Mouse (Mus musculus): ENCODE results near the gene Cmtm2a. TPM values are rescaled to one million over a fixed set of nuclear protein-coding genes. Genes with fewer than 3 reads are reported as not detected.
A peak's percentile ranks its signal among the peaks of the same experiment; 100 is the strongest.
"Not testable (repeated sequence)": the region's sequence is repeated elsewhere in the genome, so short reads cannot be mapped to it uniquely, and the experiment has no call there.

Gene Cmtm2a
- total RNA-seq, 2 experiments from 2014 or later = not detected

- not testable (repeated sequence) for ATAC-seq (replicated peaks; ENCODE audit: low FRiP score, poor library complexity, severe bottlenecking)
Measured at GRCm38 (mm10) chr8:104302536-104302935, 9.6 kb upstream of the Cmtm2a start.

- ATAC-seq (replicated peaks; ENCODE audit: low FRiP score, poor library complexity, severe bottlenecking) = not testable (repeated sequence)
Measured at GRCm38 (mm10) chr8:104301577-104301976, 8.6 kb upstream of the Cmtm2a start.

GRCm38 (mm10) chr8:104294396-104294795, 1.4 kb upstream of the Cmtm2a start:
- ATAC-seq (replicated peaks; ENCODE audit: low FRiP score, poor library complexity, severe bottlenecking) = no peak

GRCm38 (mm10) chr8:104268937-104269440, 24.0 kb downstream of the Cmtm2a start:
- no peak for ATAC-seq (replicated peaks; ENCODE audit: low FRiP score, poor library complexity, severe bottlenecking)

- ATAC-seq (replicated peaks; ENCODE audit: low FRiP score, poor library complexity, severe bottlenecking) = no peak
Measured at GRCm38 (mm10) chr8:104268368-104268767, 24.6 kb downstream of the Cmtm2a start.

- not testable (repeated sequence) for ATAC-seq (replicated peaks; ENCODE audit: low FRiP score, poor library complexity, severe bottlenecking)
Measured at GRCm38 (mm10) chr8:104264271-104264935, 28.6 kb downstream of the Cmtm2a start.

GRCm38 (mm10) chr8:104261802-104262201, 31.2 kb downstream of the Cmtm2a start:
- not testable (repeated sequence) for ATAC-seq (replicated peaks; ENCODE audit: low FRiP score, poor library complexity, severe bottlenecking)

- ATAC-seq (replicated peaks; ENCODE audit: low FRiP score, poor library complexity, severe bottlenecking) = 0 out of 2 replicates have a peak, but pooled peaks have one; percentile 42
Measured at GRCm38 (mm10) chr8:104253016-104253415, 40.0 kb downstream of the Cmtm2a start.

- 0 out of 2 replicates have a peak, but pooled peaks have one; percentile 25 for ATAC-seq (replicated peaks; ENCODE audit: low FRiP score, poor library complexity, severe bottlenecking)
Measured at GRCm38 (mm10) chr8:104251461-104251860, 41.5 kb downstream of the Cmtm2a start.

- ATAC-seq (replicated peaks; ENCODE audit: low FRiP score, poor library complexity, severe bottlenecking) = peak; percentile 88
Measured at GRCm38 (mm10) chr8:104250439-104251367, 42.3 kb downstream of the Cmtm2a start, which contains the start of gene Cklf. TSS of gene Cklf (plus strand) at chr8:104250861.

- no peak for ATAC-seq (replicated peaks; ENCODE audit: low FRiP score, poor library complexity, severe bottlenecking)
Measured at GRCm38 (mm10) chr8:104249442-104249996, 43.5 kb downstream of the Cmtm2a start.

GRCm38 (mm10) chr8:104248276-104248675, 44.7 kb downstream of the Cmtm2a start, which contains the start of gene Tk2:
TSS of gene Tk2 (minus strand) at chr8:104248558.
- peak; percentile 81 for ATAC-seq (replicated peaks; ENCODE audit: low FRiP score, poor library complexity, severe bottlenecking)

- ATAC-seq (replicated peaks; ENCODE audit: low FRiP score, poor library complexity, severe bottlenecking) = 0 out of 2 replicates have a peak, but pooled peaks have one; percentile 10
Measured at GRCm38 (mm10) chr8:104247908-104248275, 45.1 kb downstream of the Cmtm2a start.

- ATAC-seq (replicated peaks; ENCODE audit: low FRiP score, poor library complexity, severe bottlenecking) = 0 out of 2 replicates have a peak, but pooled peaks have one; percentile 1
Measured at GRCm38 (mm10) chr8:104247054-104247907, 45.7 kb downstream of the Cmtm2a start.

- no peak for ATAC-seq (replicated peaks; ENCODE audit: low FRiP score, poor library complexity, severe bottlenecking)
Measured at GRCm38 (mm10) chr8:104246621-104247020, 46.4 kb downstream of the Cmtm2a start.

- no peak for ATAC-seq (replicated peaks; ENCODE audit: low FRiP score, poor library complexity, severe bottlenecking)
Measured at GRCm38 (mm10) chr8:104242038-104242644, 50.8 kb downstream of the Cmtm2a start.

GRCm38 (mm10) chr8:104239418-104239861, 53.5 kb downstream of the Cmtm2a start:
- no peak for ATAC-seq (replicated peaks; ENCODE audit: low FRiP score, poor library complexity, severe bottlenecking)

GRCm38 (mm10) chr8:104234573-104234972, 58.4 kb downstream of the Cmtm2a start:
- ATAC-seq (replicated peaks; ENCODE audit: low FRiP score, poor library complexity, severe bottlenecking) = no peak

GRCm38 (mm10) chr8:104232919-104233318, 60.1 kb downstream of the Cmtm2a start:
- ATAC-seq (replicated peaks; ENCODE audit: low FRiP score, poor library complexity, severe bottlenecking) = no peak

Data from erythroblast, adult 5-6 weeks (primary cell).